Comparison of ENCODE assay signal across 13 mouse cellular contexts in genomic region chr1:170505107-170505506, GRCm38 (mm10).
"Had no signal": no experiment of that assay in that cellular context is flagged by ENCODE, and none has a peak within 500 bp of the region (broad histone marks: within the 10 kb centered on the region; RNA-seq: fewer than 3 reads in every experiment).

No protein-coding gene starts in this region.

- H3K9me3 ChIP-seq: limb, embryonic 10.5 days; liver, embryonic 15.5 days; midbrain, embryonic 12.5 days had no signal

- H3K27me3 ChIP-seq: liver, embryonic 15.5 days had no signal

- DNase-seq: kidney, adult 8-10 months; kidney, postnatal 10 days; kidney, postnatal 4 days; lung, adult 2 months; lung, postnatal 36 days; right cerebral cortex, postnatal 14 days; thymus, postnatal 14 days had no signal

- H3K27ac ChIP-seq: limb, embryonic 10.5 days; liver, embryonic 15.5 days; midbrain, embryonic 12.5 days had no signal

- ATAC-seq: lung, postnatal 0 days had no signal

- H3K4me3 ChIP-seq: left cerebral cortex, adult 2 months; limb, embryonic 10.5 days; liver, embryonic 15.5 days; midbrain, embryonic 12.5 days had no signal

- H3K9ac ChIP-seq: liver, embryonic 15.5 days; midbrain, embryonic 12.5 days had no signal

- H3K4me2 ChIP-seq: liver, embryonic 11.5 days; liver, embryonic 15.5 days; midbrain, embryonic 12.5 days had no signal

- H3K36me3 ChIP-seq: limb, embryonic 10.5 days; liver, embryonic 15.5 days; midbrain, embryonic 12.5 days had no signal
